Mouse (Mus musculus) lung, adult 2 months (tissue): ENCODE measurements around the gene Gm3676. TPM values are rescaled to one million over a fixed set of nuclear protein-coding genes. Genes with fewer than 3 reads are reported as not detected.
"Not testable (repeated sequence)": the region's sequence is repeated elsewhere in the genome, so short reads cannot be mapped to it uniquely, and the experiment has no call there.

ENCODE experiments used
- DNase-seq: peaks from one replicate; pipeline ENCODE4 v3.0.0; 2022
- H3K4me1 ChIP-seq: fragments of 200-500 bp; 2 replicates; pipeline ENCODE4 v1.6.1; 2011; ENCODE audit warnings: low read length; ENCODE audit not compliant: control insufficient read depth, insufficient read depth
- H3K4me3 ChIP-seq: fragments of 200-500 bp; replicated peaks from 2 replicates; pipeline ENCODE3; 2011; ENCODE audit warnings: low read depth, mild to moderate bottlenecking, control low read depth, low read length; ENCODE audit errors: extremely low read depth
- WGBS: fragments of 180-500 bp; shearing (Covaris S2); methylation state at CpG from one replicate; pipeline ENCODE4 v1.1.7; 2018; 5-methylcytosine and 5-hydroxymethylcytosine counted together
- polyA plus RNA-seq: library from polyadenylated mRNA; depleted of rRNA; stranded (reverse); fragments of >200 nt; gene quantifications from 2 replicates; pipeline ENCODE4 v1.2.3, GENCODE M21; 2012; rRNA removed

The Gm3676 gene
- not detected in 2 replicates for polyA plus RNA-seq

DNA sequence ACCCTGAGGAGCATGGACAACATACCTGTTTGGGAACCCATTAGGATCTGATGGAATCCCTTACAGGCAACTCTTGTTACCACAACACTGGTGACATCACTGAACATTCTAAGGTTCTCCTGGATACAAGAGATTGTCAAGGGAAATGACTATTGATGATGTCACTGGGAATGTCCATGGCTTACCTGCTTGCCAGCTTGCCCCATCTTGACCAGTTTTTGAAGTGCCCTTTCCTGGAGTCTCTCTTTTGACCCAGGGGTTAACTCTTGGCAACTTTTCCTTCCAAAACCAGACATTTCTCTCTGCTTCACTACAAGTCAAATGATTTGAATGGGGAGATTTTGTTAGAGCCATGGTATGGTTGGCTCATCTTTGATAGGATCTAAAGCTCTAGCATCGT is at the start of gene Gm3676:
Gene Gm3676, minus strand, starts transcription at position 101 of the 400 bp plus-strand sequence.
- H3K4me3 ChIP-seq, H3K4me1 ChIP-seq, DNase-seq: not testable (repeated sequence)
- no CpG with 5 or more reads among the region's 1 CpGs for WGBS

GRCm38 (mm10) chr14:41648176-41648575 is 1.9 kb upstream of the Gm3676 start:
- WGBS, result 81% methylated on average over 2 of the region's 2 CpGs
- not testable (repeated sequence) for DNase-seq, H3K4me3 ChIP-seq, H3K4me1 ChIP-seq

DNA sequence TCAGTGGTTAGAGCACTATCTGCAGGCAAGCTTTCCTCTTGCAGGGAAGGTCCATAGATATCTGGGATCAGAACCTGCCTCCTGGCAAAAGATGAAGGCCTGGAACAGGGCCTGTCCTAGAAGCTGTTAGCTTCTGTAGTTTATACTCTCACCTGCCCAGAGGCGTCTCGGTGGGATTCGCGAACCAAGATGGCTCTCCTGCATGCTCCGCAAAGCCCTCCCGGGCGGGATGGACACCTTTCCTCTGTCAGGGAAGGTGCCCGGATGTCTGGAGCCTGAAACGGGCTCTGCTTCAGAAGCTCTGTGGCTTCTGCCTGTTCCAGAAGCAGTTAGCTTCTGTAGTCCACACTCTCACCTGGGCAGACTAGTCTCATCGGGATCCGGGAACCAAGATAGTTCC is 16.1 kb downstream of the Gm3676 start:
- DNase-seq, H3K4me3 ChIP-seq, H3K4me1 ChIP-seq: not testable (repeated sequence)
- 94% methylated on average over 10 of the region's 11 CpGs for WGBS

- not testable (repeated sequence) for H3K4me3 ChIP-seq, DNase-seq, H3K4me1 ChIP-seq
- WGBS, result 61% methylated on average over 1 of the region's 2 CpGs
Measured at GRCm38 (mm10) chr14:41624512-41624911, 21.8 kb downstream of the Gm3676 start, which contains the start of gene Gm3072. Gene Gm3072 (minus strand): TSS chr14:41624612.

GRCm38 (mm10) chr14:41622535-41622934 is 23.8 kb downstream of the Gm3676 start:
- DNase-seq, H3K4me3 ChIP-seq, H3K4me1 ChIP-seq: not testable (repeated sequence)
- WGBS, result 88% methylated on average over 5 of the region's 5 CpGs

GRCm38 (mm10) chr14:41610690-41611089 is 35.6 kb downstream of the Gm3676 start:
- H3K4me1 ChIP-seq, H3K4me3 ChIP-seq: not testable (repeated sequence)
- WGBS, result 80% methylated on average over 1 of the region's 1 CpGs
- DNase-seq, result peak; percentile 3

DNA sequence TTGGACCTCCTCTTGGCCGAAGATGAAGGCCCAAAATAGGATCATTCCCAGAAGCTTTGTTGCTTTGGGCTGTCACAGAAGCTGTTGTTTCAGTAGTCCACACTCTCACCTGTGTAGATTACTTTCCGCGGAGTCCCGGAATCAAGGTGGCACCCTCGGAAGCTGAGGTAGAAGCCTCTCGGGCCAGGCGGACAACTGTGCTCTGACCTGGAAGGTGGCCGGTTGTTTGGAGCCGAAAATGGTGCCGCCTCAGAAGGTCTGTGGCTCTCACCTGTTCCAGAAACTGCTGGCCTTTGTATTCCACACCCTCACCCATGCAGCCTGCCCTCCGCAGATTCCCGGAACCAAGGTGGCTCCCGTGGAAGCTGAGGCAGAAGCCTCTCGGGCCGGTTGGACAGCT is 45.4 kb downstream of the Gm3676 start:
- not testable (repeated sequence) for H3K4me1 ChIP-seq, H3K4me3 ChIP-seq, DNase-seq
- WGBS, result 89% methylated on average over 15 of the region's 15 CpGs

Other genes with a start within 250 kb of the Gm3676 start
- not detected in 2 replicates for gene Gm6482, start 238.2 kb downstream of the Gm3676 start, polyA plus RNA-seq
- gene Gm7954, start 193.0 kb downstream of the Gm3676 start, polyA plus RNA-seq, result not detected in 2 replicates
- not detected in 2 replicates for gene Gm3486, start 157.0 kb downstream of the Gm3676 start, polyA plus RNA-seq
- not detected in 2 replicates for gene Gm7970, start 90.9 kb downstream of the Gm3676 start, polyA plus RNA-seq
- gene 1700049E17Rik2, start 73.3 kb downstream of the Gm3676 start, polyA plus RNA-seq, result not detected in 2 replicates
- gene Gm3072, start 21.9 kb downstream of the Gm3676 start, polyA plus RNA-seq, result not detected in 2 replicates
- gene Gm8068, start 55.4 kb upstream of the Gm3676 start, polyA plus RNA-seq, result not detected in 2 replicates
- gene Gm7929, start 104.1 kb upstream of the Gm3676 start, polyA plus RNA-seq, result not detected in 2 replicates
- not detected in 2 replicates for gene Gm47189, start 126.0 kb upstream of the Gm3676 start, polyA plus RNA-seq